Mouse (Mus musculus) kidney, adult 9 months (tissue): ENCODE results near the gene Dnajc19.
A peak's percentile ranks its signal among the peaks of the same experiment; 100 is the strongest.
"Not testable (repeated sequence)": the region's sequence is repeated elsewhere in the genome, so short reads cannot be mapped to it uniquely, and the experiment has no call there.

ENCODE experiments used
- DNase-seq: peaks from one replicate; pipeline ENCODE4 v3.0.0; 2022

The Dnajc19 gene

DNA sequence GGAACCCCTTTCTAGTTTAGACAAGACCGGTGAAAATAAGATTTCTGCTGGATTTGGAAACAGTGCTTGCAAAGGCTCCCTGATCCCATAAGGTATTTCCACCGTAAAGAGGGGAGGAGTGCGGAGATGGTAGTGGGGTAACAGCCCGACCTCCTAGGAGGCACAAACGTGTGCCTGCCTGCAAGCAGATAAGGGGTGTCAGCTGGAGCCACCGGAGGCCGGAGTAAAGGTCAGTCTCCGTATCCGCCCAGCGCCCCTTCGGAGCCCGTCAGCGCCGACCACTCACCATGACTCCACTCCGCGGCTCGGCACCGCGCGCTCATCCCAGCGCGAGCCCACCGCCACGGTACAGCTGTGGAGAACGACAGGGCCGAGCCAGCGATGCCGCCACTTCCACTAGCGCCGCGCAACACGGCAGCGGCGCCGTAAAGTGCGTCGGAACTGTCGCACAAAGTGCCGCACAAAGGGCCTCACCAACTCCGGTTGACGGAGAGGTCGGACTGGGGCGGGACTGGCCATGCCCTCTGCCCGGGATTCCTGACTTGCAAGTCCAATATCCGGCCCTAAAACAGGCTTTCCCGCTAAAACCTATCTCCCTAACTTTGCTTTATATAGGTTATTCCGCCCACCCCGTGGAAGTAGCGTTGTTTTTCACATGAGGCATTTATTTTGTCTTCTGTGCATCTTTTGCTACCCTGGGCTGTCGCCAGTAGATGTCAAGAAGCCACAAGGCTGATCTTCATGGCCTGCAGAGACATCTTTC, at the start of gene Dnajc19:
TSS of gene Dnajc19 (minus strand) at position 422 of the 763 bp plus-strand sequence.
- DNase-seq, result peak; percentile 97

DNA sequence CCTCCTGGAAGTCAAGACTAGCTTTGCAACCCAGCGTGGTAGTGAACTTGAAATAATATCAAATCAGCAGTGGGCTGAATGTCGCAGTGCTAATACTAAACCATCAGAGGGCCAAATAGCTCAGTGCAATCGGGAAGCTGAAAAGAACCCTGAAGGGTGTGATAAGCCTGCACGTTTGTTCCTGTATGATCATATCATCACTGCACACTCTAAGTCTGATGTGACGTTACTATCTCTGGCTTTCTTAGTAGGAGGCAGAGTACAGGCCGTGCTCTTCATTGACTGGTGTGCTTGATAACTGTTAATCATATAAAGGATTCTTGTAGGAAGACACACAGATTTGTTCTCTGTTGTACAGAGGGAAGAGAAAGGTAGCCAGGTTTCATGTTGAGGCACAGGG, 48.8 kb upstream of the Dnajc19 start:
- DNase-seq, result no peak

DNA sequence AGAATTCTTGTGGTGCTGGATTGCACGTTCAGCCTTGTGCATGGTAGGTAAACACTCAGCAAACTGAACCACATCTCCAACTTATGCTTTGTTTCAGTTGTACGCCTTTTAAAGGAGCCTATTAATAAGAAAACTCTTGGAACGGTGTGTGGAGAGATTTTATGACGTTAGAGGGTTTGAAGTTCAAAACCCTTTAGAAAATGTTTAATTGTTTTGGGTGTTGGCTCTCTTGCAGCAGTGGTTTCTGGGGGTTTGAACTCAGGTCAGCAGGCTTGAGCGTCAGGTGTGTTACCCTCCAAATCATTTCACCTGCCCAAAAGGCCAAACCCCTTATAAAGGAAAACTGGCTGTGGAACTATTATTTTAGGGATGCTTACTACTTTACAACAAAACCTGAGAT, 40.2 kb upstream of the Dnajc19 start:
- peak; percentile 56 for DNase-seq

DNA sequence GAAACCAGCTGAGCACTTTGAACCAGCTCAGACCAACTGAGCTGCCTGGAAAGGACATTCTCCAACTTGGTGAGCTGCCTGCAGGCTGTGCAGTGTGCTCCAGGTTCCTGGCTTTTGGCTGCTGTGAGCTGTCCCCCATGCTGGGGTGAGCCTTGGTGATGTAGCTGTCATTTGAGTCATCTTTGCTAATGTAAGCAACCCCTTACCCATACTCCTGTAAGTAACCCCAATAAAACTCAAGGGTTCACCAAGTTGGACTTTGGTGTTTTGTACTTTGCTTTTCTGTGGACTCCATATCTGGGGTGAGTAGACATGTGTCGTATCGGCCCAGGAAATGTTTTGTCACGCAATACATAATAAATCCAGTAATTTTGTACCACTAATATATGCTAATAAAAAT, 39.7 kb upstream of the Dnajc19 start:
- peak; percentile 52 for DNase-seq

DNA sequence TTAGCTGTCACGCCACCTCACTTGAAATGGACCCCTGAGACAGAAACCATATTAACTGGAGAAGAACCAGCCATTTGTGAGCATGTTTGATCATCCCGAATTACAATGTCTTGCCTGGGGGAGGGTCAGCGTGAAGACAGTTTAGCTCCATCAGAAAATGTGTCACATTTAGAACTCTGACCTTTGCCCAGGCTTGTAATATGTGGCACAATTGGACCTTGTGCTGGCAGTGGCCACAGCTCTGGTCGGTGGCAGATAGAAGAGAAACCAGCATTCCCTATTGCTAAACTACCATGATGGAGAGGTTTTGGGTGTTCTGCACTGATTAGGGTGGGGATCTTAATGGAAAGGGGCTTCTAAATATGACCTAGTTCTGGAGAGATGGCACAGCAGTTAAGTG, 38.7 kb upstream of the Dnajc19 start:
- peak; percentile 67 for DNase-seq

DNA sequence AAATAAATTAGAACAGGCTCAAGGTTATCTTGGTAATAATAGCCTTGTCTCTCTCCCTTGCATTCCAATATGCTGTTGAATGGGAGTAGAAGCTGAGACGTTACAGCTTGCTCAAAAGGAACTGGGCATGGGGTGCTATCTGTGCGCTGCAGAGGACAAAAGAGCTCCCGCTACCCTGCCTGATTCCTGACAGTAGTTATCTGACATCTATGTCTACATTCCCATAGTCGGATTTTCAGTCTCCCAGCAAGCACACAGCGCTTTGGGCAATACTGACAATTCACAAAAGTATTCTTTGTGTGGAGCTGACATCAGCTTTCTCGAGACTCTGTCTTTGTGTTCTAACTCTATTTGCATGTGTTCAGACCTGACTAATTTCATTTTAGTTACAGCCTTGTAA, 34.7 kb upstream of the Dnajc19 start:
- no peak for DNase-seq

DNA sequence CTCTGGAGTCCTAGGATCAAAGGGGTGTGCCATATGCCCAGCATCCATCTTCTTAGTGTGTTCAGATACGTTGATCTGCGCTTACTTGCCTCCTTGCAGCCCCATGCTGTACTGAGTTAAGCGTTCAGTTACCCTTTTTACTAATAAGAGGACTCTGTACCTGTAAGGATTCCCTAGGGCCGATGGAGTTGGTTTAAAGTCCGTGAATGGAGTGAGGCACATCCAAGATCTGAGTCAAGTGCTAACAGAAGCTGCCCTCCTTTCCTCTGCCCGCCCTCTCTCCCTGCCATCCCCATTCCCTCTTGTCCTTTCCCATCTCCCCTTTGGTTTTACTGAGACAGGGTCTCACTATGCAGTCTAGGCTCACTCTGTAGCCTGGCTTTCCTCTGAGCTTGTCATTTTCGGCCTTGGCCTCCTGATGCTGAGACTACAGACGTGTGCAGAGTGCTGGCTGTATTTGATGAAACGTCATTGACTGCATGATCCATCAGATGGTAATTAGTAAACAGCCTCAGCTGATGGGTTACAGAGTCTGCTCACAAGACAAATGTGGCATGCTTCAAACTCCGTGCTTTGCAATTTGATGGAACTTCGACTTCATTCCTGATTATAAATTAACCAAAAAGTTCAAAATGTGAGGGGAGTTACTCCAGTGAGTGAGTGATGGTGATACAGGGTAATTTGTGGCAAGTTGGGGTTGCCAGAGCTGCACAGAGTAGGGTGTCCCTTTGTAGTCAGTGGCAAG, 31.0 kb upstream of the Dnajc19 start:
- DNase-seq, result peak; percentile 91

DNA sequence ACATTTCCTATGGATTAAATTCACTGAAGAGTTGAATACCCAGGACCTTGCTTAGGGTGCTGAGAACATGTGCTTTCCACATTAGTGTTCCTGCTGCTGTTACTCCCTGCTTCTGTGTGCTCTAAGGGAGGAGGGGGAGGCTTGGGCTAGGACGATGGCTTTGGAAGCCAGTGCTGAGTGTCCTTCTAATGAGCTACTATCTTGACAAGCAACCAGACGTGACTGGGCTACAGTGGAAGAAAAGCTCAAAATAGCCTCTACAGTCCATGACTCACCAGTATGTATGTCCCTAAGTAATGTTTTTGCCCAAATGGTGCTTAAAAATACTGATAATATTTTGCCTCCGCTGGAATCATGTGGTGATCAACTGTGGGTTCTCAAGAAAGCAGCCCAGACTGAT, 26.5 kb upstream of the Dnajc19 start:
- no peak for DNase-seq

DNA sequence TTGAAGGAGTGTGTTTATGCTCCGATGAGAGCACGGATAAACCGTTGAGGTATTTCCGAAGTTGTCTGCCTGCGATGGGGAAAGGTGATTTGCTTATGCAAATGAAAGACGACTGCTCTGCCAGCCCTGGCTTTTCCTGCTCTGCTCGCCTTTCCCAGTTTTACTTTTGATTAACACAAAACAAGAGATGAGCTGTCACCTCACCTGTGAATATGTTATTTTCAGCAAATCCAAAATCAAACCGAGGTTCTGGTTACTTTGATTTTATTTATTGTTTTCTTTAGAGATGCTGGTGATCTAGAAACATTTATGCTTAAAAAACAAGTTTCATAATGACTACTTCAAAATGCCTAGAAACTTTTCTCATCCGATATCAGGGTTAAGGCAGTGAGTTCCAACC, 25.3 kb upstream of the Dnajc19 start:
- peak; percentile 19 for DNase-seq

DNA sequence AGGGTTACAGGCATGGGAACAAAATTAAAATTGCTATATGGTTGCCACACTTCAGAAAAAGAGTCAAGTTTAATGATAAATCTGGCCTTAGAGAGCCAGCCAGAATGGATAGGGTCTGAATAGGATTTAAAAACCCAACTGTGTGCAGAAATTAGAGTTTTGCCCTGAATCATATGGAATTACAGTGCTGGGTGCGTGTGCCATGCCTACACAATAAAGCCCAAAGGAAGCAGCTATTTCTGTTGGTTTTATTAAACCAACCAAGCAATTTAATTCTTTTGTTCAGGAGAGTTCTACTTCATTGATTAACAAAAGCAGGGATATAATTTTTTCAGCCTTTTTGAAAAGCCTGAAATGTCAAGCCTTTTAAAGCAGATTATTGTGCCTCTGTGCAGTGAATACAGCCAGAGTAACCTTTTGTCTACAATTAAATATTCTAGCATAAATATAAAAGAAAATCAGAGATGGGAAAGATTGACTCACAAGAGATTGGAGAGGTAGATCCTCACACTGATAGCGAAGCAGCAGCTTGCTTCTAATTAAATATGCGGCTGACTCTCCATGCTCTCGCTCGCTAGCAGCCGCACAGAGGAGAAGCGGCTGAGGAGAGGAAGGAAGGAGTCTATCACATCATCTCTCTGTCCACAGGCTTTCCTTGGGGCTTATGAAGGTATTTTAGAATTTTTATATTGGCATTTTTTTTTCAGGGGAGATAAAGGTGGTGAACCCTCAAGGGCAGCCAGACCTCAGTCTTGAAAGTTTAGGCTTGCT, 23.0 kb upstream of the Dnajc19 start:
- DNase-seq, result no peak

DNA sequence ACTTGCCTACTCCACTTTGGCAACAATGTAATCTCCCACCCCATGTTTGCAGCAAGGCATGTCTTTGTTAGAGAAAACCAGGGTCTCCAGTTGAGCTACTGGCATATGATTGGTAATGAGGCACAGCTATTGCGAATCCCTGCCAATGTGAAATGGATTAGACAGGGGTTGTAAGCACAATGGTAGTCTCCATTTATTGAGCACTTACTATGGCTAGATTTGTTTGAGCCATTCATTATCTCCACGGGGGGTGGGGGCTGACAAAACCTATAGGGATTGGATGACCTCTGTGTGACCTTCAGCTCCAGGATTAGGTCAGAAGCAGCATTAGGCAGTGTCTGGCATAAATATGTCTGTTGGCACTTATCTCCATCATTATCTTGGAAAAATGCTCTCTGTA, 21.8 kb upstream of the Dnajc19 start:
- no peak for DNase-seq

DNA sequence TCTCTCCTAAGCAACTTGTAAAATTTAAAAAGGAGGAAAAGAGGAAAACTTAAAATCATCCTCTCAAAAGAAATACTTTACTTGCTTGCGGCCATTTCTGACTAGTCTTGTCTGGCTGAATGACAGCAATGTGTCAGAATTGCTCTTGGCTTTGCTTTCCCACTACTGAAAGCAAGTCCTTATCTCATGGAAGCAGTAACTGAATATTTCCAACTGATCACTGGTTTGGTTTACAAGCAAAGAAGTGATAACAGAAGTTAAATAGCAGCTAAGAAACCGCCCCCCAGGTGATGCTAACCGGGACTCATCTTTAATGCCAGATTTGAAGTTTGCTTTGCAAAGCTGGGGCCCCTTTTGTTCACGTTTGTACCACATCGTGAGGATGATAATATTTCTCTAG, 2.5 kb upstream of the Dnajc19 start:
- no peak for DNase-seq

DNA sequence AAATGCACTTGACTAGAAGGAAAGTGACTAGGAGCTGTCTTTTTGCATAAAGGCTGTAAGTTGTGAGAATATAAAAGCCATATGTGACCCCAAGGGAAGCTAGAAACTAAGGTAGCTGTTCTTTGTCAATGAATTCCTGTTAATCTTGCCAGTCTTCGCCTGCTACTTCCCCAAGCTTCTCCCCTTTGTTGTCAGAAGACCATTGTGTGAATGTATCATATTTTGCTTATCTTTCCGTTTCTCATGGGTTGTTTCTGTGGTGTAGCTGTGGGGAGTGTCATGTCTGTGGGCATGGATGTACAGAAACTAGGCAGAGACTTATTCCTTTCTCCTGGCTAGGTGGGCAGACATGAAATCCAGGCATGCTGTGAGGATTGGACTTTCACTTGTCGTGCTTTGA, 808 bp upstream of the Dnajc19 start:
- DNase-seq, result no peak

DNA sequence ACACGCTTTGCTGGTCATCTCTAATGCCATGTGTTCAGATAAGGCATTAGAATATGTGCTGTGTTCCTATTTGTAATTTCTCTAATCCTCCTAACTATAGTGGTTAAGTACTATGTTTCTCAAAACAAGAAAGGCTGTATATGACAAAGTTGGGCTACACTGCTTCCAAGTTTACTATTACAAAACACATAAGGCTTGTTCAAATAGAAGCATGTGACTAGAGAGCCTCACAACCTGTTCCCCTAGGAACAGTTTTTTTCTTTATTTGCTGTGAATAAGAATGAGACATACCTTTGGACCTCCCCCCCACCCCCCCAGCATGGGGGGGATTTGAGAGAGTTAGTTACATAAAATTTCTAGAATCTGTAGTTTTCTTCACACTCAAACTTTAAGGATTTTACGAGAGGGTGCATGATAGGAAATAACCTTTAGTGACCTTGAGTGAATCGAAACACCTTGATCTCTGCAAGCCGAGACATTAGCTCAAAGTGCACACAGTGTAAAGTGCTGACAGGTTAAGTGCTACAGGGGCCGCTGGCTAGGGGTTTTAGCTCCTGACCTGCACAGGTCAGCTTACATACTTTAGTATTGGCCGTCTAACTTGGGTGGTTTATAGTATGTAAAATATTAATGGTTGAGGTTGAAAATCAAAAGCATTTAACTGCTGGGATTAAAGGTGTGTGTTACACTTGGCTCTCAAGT, 4.9 kb downstream of the Dnajc19 start:
- DNase-seq, result peak; percentile 46

DNA sequence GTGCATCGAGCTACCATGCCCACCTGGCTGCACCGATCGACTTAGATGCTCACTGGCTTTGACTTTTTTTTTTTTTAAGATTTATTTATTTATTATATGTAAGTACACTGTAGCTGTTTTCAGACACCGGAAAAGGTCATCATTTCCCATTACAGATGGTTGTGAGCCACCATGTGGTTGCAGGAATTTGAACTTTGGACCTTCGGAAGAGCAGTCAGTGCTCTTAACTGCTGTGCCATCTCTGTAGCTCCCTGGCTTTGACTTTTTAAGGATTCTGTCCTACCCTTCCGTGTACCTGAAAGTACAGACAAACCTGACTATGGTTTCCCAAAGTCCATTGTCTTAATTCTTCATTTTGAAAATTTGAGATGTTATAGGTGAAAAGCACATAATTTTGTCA, 8.4 kb downstream of the Dnajc19 start:
- peak; percentile 47 for DNase-seq

DNA sequence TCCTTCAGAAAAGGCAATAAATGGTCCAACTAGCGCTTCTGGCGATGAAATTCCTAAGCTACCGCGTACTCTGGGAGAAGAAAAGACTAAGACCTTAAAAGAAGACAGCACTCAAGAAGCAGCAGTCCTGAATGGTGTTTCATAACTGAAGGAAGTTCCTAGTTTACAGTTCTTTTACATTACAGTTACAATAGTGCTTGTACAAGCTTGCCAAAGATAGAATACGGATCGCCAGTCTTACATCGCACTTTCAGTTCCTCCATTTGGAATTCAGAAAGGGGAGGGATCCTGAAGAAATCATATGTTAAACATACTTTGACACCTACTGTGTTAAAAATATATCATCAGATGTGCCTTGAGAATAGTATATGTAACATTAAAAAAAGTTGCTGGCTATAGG, 12.2 kb downstream of the Dnajc19 start:
- not testable (repeated sequence) for DNase-seq

DNA sequence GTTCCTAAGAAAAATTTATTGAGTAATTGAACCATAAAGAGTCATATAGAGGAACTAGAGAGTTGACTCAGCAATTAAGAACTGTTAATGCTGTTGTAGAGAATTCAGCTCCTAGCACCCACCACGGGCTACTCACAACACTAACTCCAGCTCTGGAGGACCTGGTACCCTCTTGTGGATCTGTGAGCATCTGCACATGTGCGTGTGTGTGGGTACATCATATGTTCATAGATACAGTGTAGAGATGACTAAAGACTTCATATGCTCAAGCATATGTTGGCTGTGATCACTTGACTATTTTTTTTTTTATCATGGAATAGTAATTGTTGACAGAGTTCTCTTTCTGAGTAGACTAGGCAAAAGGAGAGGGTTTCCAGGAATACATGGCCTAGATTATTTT, 18.8 kb downstream of the Dnajc19 start:
- no peak for DNase-seq

DNA sequence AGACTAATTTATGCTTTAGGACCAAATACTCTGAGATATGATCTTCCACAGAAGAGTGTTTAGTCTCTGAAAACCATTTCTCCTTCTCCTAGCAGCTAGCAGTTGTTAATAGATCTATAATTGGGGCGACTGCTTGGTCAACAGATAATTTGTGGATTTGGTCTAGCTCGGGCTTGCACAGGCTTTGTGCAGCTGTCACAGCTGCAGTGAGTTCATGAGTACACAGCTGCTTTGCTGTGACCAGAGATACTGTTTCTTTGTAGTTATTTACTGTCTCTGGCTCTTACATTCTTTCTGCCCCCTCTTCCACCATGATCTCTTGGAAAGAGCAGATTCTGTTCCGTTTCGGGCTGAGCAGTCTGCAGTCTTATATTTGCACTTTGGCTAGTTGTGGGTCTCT, 39.1 kb downstream of the Dnajc19 start:
- DNase-seq, result no peak

DNA sequence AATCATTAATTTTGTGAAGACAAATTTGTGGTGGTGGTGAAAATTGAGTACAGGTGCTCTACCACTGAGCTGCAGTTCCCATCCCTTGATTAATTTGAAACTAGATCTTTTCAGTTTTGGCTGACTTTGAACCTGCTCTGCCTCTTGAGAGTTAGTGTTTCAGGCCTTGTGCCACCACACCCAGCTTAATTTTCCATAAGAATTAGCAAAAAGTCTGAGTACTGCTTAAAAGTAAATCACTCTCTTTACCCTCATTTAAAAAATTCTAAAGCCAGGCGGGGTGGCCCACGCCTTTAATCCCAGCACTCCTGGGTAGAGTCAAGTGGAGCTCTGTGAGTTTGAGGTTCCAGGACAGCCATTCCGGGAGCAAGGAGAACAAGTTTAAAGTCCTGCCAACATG, 45.4 kb downstream of the Dnajc19 start:
- DNase-seq, result peak; percentile 25

DNA sequence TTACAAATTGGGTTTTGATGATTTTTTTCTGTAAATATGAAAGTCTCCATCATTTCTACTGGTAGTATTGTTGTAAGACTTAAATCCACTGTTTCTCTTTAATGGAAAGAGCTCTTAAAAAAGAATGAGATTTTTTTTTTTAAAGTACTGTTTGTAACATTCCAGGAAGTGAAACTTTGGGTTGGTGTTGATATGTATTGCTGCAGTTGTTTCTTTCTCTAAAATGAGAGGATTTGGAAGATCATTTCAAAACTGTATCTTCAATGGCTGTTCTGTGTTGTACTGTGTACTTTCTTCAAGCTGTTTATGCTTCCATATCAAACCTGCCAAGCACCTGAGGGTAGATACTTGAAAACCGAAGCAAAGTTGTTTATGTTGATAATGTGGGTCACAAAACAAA, 46.3 kb downstream of the Dnajc19 start:
- no peak for DNase-seq

DNA sequence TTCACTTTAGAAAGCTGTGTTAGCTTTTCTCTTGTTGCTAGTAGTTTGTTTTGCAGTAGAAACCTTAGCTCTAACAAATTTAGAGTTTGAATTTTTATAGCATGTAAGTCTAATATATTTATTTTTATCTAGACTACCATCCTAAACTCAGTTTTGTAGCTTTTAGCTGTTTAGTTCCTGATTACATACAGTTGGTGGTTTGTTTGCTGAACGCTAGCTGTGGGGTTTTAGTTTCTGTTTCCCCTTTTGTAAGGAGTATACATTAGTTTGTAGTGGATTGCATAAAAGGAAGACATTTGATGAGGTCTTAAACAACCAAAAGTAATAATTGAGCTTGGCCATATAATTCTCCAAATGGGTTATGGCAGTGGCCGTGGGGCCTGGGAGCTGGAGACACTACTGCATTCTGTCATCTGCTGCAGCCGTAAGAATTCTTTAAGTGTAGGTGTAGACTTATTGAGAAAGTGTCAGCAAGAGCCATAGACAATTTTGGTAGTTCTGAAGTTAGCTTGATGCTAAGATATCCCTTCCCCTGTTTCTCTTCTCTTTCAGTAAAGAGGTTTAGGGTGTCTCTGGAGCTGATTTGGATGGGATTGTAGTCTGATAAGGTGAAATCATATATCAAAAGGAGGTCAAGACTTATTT, 47.3 kb downstream of the Dnajc19 start:
- DNase-seq, result no peak

DNA sequence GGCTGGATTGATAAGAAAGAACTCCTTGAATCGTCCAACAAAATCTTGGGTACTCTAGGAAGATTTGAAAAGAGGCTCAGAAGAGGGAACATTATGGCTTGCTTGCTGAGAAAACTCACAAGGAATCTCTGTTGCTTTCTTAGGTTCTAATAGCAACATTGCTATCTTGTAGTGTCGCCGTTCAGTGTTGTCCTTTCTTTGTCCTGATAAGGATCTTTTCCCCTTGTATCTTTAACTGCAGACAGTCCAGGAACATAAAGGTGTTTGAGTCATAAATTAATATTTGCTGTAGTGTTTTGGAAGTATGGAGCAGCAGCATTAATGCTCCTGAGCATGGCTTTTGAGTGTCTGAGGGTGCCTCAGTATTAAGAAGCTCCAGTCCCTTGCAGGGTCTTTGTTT, 50.5 kb downstream of the Dnajc19 start:
- DNase-seq, result no peak

DNA sequence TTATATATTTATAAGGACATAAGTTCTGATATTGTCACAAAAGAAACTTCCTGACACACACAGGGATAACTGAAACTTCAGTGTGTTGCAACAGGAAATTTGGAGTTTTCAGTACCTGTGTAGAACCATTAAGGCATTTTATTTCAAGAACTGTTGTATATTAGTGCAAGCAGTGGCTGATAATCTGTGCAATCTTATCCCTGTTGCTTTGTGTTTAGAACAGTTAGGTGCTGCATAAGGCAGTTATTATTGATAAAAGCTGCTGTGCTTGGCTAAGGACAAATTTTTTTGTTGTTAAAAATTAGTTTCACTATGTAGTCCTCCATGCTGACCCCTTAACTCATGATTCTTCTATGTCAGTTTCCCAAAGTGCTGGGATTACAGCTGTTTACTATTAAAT, 52.2 kb downstream of the Dnajc19 start:
- DNase-seq, result no peak
